Mouse (Mus musculus): ENCODE results near the gene Olfr147. TPM values are rescaled to one million over a fixed set of nuclear protein-coding genes. Genes with fewer than 3 reads are reported as not detected.

Gene Olfr147
- total and polyA plus RNA-seq, 2 experiments from 2014 or later: not detected

GRCm38 (mm10) chr9:38447352-38447751 lies 45.9 kb downstream of the Olfr147 start, which contains the start of gene Olfr902:
Olfr902 (plus strand) TSS chr9:38447652.
- no peak for TF ChIP-seq CTCF (IDR thresholded peaks at IDR 0.05; ENCODE audit: low read depth)
- H3K4me1 ChIP-seq (ENCODE audit: insufficient read depth): no peaks in the 10 kb centered on the region
- no peaks in the 10 kb centered on the region for H3K9me3 ChIP-seq (ENCODE audit: low read length)
- H3K4me3 ChIP-seq (ENCODE audit: low read depth, low read length): no peak within 1 kb of the TSS
- ATAC-seq (no peak), DNase-seq (no peak)
- H3K36me3 ChIP-seq (ENCODE audit: insufficient read depth): no peaks in the 10 kb centered on the region
- H3K27ac ChIP-seq (ENCODE audit: low read depth, low read length): no peak within 1 kb of the TSS
- no peak within 1 kb of the TSS for H3K4me2 ChIP-seq (ENCODE audit: low read depth)
- no peaks in the 10 kb centered on the region for H3K27me3 ChIP-seq (ENCODE audit: insufficient read depth, low read length)
- WGBS: 92% methylated on average over 5 of the region's 5 CpGs
- H3K9ac ChIP-seq: no peak within 1 kb of the TSS

Other genes with a start within 250 kb of the Olfr147 start
- not detected in 2 replicates for gene Olfr891, start 220.9 kb upstream of the Olfr147 start, total RNA-seq (2014; rRNA removed)
- not detected in 2 replicates for gene Olfr891, start 220.9 kb upstream of the Olfr147 start, polyA plus RNA-seq (2015; fragmentation: Nextera tagmentation; extraction: Ambion mirVana)
- gene Olfr893, start 193.3 kb upstream of the Olfr147 start, total RNA-seq (2014; rRNA removed): not detected in 2 replicates
- not detected in 2 replicates for gene Olfr893, start 193.3 kb upstream of the Olfr147 start, polyA plus RNA-seq (2015; fragmentation: Nextera tagmentation; extraction: Ambion mirVana)
- not detected in 2 replicates for gene Olfr894, start 183.6 kb upstream of the Olfr147 start, total RNA-seq (2014; rRNA removed)
- not detected in 2 replicates for gene Olfr894, start 183.6 kb upstream of the Olfr147 start, polyA plus RNA-seq (2015; fragmentation: Nextera tagmentation; extraction: Ambion mirVana)
- not detected in 2 replicates for gene Olfr143, start 148.9 kb upstream of the Olfr147 start, total RNA-seq (2014; rRNA removed)
- not detected in 2 replicates for gene Olfr143, start 148.9 kb upstream of the Olfr147 start, polyA plus RNA-seq (2015; fragmentation: Nextera tagmentation; extraction: Ambion mirVana)
- gene Olfr895, start 133.8 kb upstream of the Olfr147 start, total RNA-seq (2014; rRNA removed): not detected in 2 replicates
- gene Olfr895, start 133.8 kb upstream of the Olfr147 start, polyA plus RNA-seq (2015; fragmentation: Nextera tagmentation; extraction: Ambion mirVana): not detected in 2 replicates
- gene Olfr896-ps1, start 110.6 kb upstream of the Olfr147 start, total RNA-seq (2014; rRNA removed): not detected in 2 replicates
- not detected in 2 replicates for gene Olfr896-ps1, start 110.6 kb upstream of the Olfr147 start, polyA plus RNA-seq (2015; fragmentation: Nextera tagmentation; extraction: Ambion mirVana)
- not detected in 2 replicates for gene Olfr25, start 72.6 kb upstream of the Olfr147 start, total RNA-seq (2014; rRNA removed)
- gene Olfr25, start 72.6 kb upstream of the Olfr147 start, polyA plus RNA-seq (2015; fragmentation: Nextera tagmentation; extraction: Ambion mirVana): not detected in 2 replicates
- not detected in 2 replicates for gene Olfr898, start 53.3 kb upstream of the Olfr147 start, total RNA-seq (2014; rRNA removed)
- gene Olfr898, start 53.3 kb upstream of the Olfr147 start, polyA plus RNA-seq (2015; fragmentation: Nextera tagmentation; extraction: Ambion mirVana): not detected in 2 replicates
- gene Olfr250, start 34.8 kb upstream of the Olfr147 start, total RNA-seq (2014; rRNA removed): not detected in 2 replicates
- not detected in 2 replicates for gene Olfr250, start 34.8 kb upstream of the Olfr147 start, polyA plus RNA-seq (2015; fragmentation: Nextera tagmentation; extraction: Ambion mirVana)
- gene Olfr251, start 24.6 kb upstream of the Olfr147 start, total RNA-seq (2014; rRNA removed): not detected in 2 replicates
- not detected in 2 replicates for gene Olfr251, start 24.6 kb upstream of the Olfr147 start, polyA plus RNA-seq (2015; fragmentation: Nextera tagmentation; extraction: Ambion mirVana)
- not detected in 2 replicates for gene Olfr901, start 27.8 kb downstream of the Olfr147 start, total RNA-seq (2014; rRNA removed)
- gene Olfr901, start 27.8 kb downstream of the Olfr147 start, polyA plus RNA-seq (2015; fragmentation: Nextera tagmentation; extraction: Ambion mirVana): not detected in 2 replicates
- not detected in 2 replicates for gene Olfr902, start 46.0 kb downstream of the Olfr147 start, total RNA-seq (2014; rRNA removed)
- gene Olfr902, start 46.0 kb downstream of the Olfr147 start, polyA plus RNA-seq (2015; fragmentation: Nextera tagmentation; extraction: Ambion mirVana): not detected in 2 replicates
- not detected in 2 replicates for gene Olfr904, start 61.4 kb downstream of the Olfr147 start, total RNA-seq (2014; rRNA removed)
- gene Olfr904, start 61.4 kb downstream of the Olfr147 start, polyA plus RNA-seq (2015; fragmentation: Nextera tagmentation; extraction: Ambion mirVana): not detected in 2 replicates
- gene Olfr905, start 69.4 kb downstream of the Olfr147 start, total RNA-seq (2014; rRNA removed): not detected in 2 replicates
- gene Olfr905, start 69.4 kb downstream of the Olfr147 start, polyA plus RNA-seq (2015; fragmentation: Nextera tagmentation; extraction: Ambion mirVana): not detected in 2 replicates
- not detected in 2 replicates for gene Olfr906, start 85.4 kb downstream of the Olfr147 start, total RNA-seq (2014; rRNA removed)
- not detected in 2 replicates for gene Olfr906, start 85.4 kb downstream of the Olfr147 start, polyA plus RNA-seq (2015; fragmentation: Nextera tagmentation; extraction: Ambion mirVana)
- not detected in 2 replicates for gene Olfr907, start 94.1 kb downstream of the Olfr147 start, total RNA-seq (2014; rRNA removed)
- gene Olfr907, start 94.1 kb downstream of the Olfr147 start, polyA plus RNA-seq (2015; fragmentation: Nextera tagmentation; extraction: Ambion mirVana): not detected in 2 replicates
- gene Olfr911-ps1, start 119.9 kb downstream of the Olfr147 start, total RNA-seq (2014; rRNA removed): not detected in 2 replicates
- gene Olfr911-ps1, start 119.9 kb downstream of the Olfr147 start, polyA plus RNA-seq (2015; fragmentation: Nextera tagmentation; extraction: Ambion mirVana): not detected in 2 replicates
- not detected in 2 replicates for gene Olfr910, start 136.2 kb downstream of the Olfr147 start, total RNA-seq (2014; rRNA removed)
- gene Olfr910, start 136.2 kb downstream of the Olfr147 start, polyA plus RNA-seq (2015; fragmentation: Nextera tagmentation; extraction: Ambion mirVana): not detected in 2 replicates
- not detected in 2 replicates for gene Olfr912, start 178.5 kb downstream of the Olfr147 start, total RNA-seq (2014; rRNA removed)
- gene Olfr912, start 178.5 kb downstream of the Olfr147 start, polyA plus RNA-seq (2015; fragmentation: Nextera tagmentation; extraction: Ambion mirVana): not detected in 2 replicates
- not detected in 2 replicates for gene Olfr913, start 191.1 kb downstream of the Olfr147 start, total RNA-seq (2014; rRNA removed)
- not detected in 2 replicates for gene Olfr913, start 191.1 kb downstream of the Olfr147 start, polyA plus RNA-seq (2015; fragmentation: Nextera tagmentation; extraction: Ambion mirVana)
- gene Olfr914, start 203.4 kb downstream of the Olfr147 start, total RNA-seq (2014; rRNA removed): not detected in 2 replicates
- gene Olfr914, start 203.4 kb downstream of the Olfr147 start, polyA plus RNA-seq (2015; fragmentation: Nextera tagmentation; extraction: Ambion mirVana): not detected in 2 replicates

Data from forebrain, postnatal 0 days (tissue).